Mouse (Mus musculus): Measurements from ENCODE around the gene BC005624. TPM values are rescaled to one million over a fixed set of nuclear protein-coding genes. Genes with fewer than 3 reads are reported as not detected.

Gene BC005624
- polyA plus RNA-seq, 1 experiment from 2014 or later = 54.0 TPM

GRCm38 (mm10) chr2:31017625-31018317, 35.8 kb upstream of the BC005624 start:
- H3K36me3 ChIP-seq (replicated peaks; ENCODE audit: control insufficient read depth, insufficient read depth, low read depth, low read length) = no peaks in the 10 kb centered on the region; the same call in 1 of the 2 replicates

GRCm38 (mm10) chr2:31013371-31014120, 31.5 kb upstream of the BC005624 start:
- Histone ChIP-seq H3K4me3 (ENCODE audit: low read depth, low read length) (no peak overlapping the region), H3K36me3 (replicated peaks; ENCODE audit: control insufficient read depth, insufficient read depth, low read depth, low read length) (no peaks in the 10 kb centered on the region; the same call in 1 of the 2 replicates), H3K9me3 (replicated peaks; ENCODE audit: control insufficient read depth, low read length) (no peaks in the 10 kb centered on the region), H3K9ac (replicated peaks; ENCODE audit: low read length) (no peak overlapping the region), H3K4me2 (ENCODE audit: low read depth, low read length) (no peak overlapping the region), H3K27me3 (ENCODE audit: control insufficient read depth, insufficient read depth, low read length) (no peaks in the 10 kb centered on the region), H3K4me1 (ENCODE audit: control insufficient read depth, insufficient read depth, low read length) (no peaks in the 10 kb centered on the region), H3K27ac (replicated peaks; ENCODE audit: low read depth, low read length) (no peak overlapping the region)
- ATAC-seq (replicated peaks; ENCODE audit: insufficient number of reproducible peaks, low FRiP score, low TSS enrichment, low read depth) (no peak), DNase-seq (ENCODE audit: low spot score) (no peak)
- 65% methylated on average over 14 of the region's 14 CpGs for WGBS

More at GRCm38 (mm10) chr2:31017625-31018317, 35.8 kb upstream of the BC005624 start:
- H3K4me3 ChIP-seq (ENCODE audit: low read depth, low read length) = no peak overlapping the region
- H3K9me3 ChIP-seq (replicated peaks; ENCODE audit: control insufficient read depth, low read length) = no peaks in the 10 kb centered on the region
- 85% methylated on average over 18 of the region's 18 CpGs for WGBS
- ATAC-seq (replicated peaks; ENCODE audit: insufficient number of reproducible peaks, low FRiP score, low TSS enrichment, low read depth) = no peak
- H3K27me3 ChIP-seq (ENCODE audit: control insufficient read depth, insufficient read depth, low read length) = no peaks in the 10 kb centered on the region
- no peak overlapping the region for H3K4me2 ChIP-seq (ENCODE audit: low read depth, low read length)
- H3K9ac ChIP-seq (replicated peaks; ENCODE audit: low read length) = no peak overlapping the region
- no peak for DNase-seq (ENCODE audit: low spot score)
- no peaks in the 10 kb centered on the region for H3K4me1 ChIP-seq (ENCODE audit: control insufficient read depth, insufficient read depth, low read length)
- H3K27ac ChIP-seq (replicated peaks; ENCODE audit: low read depth, low read length) = no peak overlapping the region

- WGBS = 87% methylated on average over 5 of the region's 5 CpGs
- Histone ChIP-seq H3K36me3 (replicated peaks; ENCODE audit: control insufficient read depth, insufficient read depth, low read depth, low read length) (no peaks in the 10 kb centered on the region), H3K27me3 (ENCODE audit: control insufficient read depth, insufficient read depth, low read length) (no peaks in the 10 kb centered on the region), H3K4me3 (ENCODE audit: low read depth, low read length) (no peak overlapping the region), H3K9ac (replicated peaks; ENCODE audit: low read length) (no peak overlapping the region), H3K4me2 (ENCODE audit: low read depth, low read length) (no peak overlapping the region), H3K4me1 (ENCODE audit: control insufficient read depth, insufficient read depth, low read length) (no peaks in the 10 kb centered on the region), H3K27ac (replicated peaks; ENCODE audit: low read depth, low read length) (no peak overlapping the region), H3K9me3 (replicated peaks; ENCODE audit: control insufficient read depth, low read length) (no peaks in the 10 kb centered on the region)
- DNase-seq (ENCODE audit: low spot score) = no peak
- no peak for ATAC-seq (replicated peaks; ENCODE audit: insufficient number of reproducible peaks, low FRiP score, low TSS enrichment, low read depth)
These were observed 25.2 kb upstream of the BC005624 start for GRCm38 (mm10) chr2:31007208-31007607.

- ATAC-seq (replicated peaks; ENCODE audit: insufficient number of reproducible peaks, low FRiP score, low TSS enrichment, low read depth) = no peak
- Histone ChIP-seq H3K9ac (replicated peaks; ENCODE audit: low read length) (no peak overlapping the region), H3K4me3 (ENCODE audit: low read depth, low read length) (no peak overlapping the region), H3K27ac (replicated peaks; ENCODE audit: low read depth, low read length) (no peak overlapping the region), H3K9me3 (replicated peaks; ENCODE audit: control insufficient read depth, low read length) (no peaks in the 10 kb centered on the region), H3K36me3 (replicated peaks; ENCODE audit: control insufficient read depth, insufficient read depth, low read depth, low read length) (no peaks in the 10 kb centered on the region), H3K27me3 (ENCODE audit: control insufficient read depth, insufficient read depth, low read length) (no peaks in the 10 kb centered on the region), H3K4me1 (ENCODE audit: control insufficient read depth, insufficient read depth, low read length) (no peaks in the 10 kb centered on the region), H3K4me2 (ENCODE audit: low read depth, low read length) (no peak overlapping the region)
- 87% methylated on average over 5 of the region's 5 CpGs for WGBS
- no peak for DNase-seq (ENCODE audit: low spot score)
These were observed 24.4 kb upstream of the BC005624 start for GRCm38 (mm10) chr2:31006434-31006833.

GRCm38 (mm10) chr2:31005453-31005852, 23.5 kb upstream of the BC005624 start:
- 88% methylated on average over 2 of the region's 2 CpGs for WGBS
- Histone ChIP-seq H3K27ac (replicated peaks; ENCODE audit: low read depth, low read length) (no peak overlapping the region), H3K36me3 (replicated peaks; ENCODE audit: control insufficient read depth, insufficient read depth, low read depth, low read length) (no peaks in the 10 kb centered on the region), H3K9me3 (replicated peaks; ENCODE audit: control insufficient read depth, low read length) (no peaks in the 10 kb centered on the region), H3K4me3 (ENCODE audit: low read depth, low read length) (no peak overlapping the region), H3K4me1 (ENCODE audit: control insufficient read depth, insufficient read depth, low read length) (no peaks in the 10 kb centered on the region), H3K9ac (replicated peaks; ENCODE audit: low read length) (no peak overlapping the region), H3K4me2 (ENCODE audit: low read depth, low read length) (no peak overlapping the region), H3K27me3 (ENCODE audit: control insufficient read depth, insufficient read depth, low read length) (no peaks in the 10 kb centered on the region)
- DNase-seq (ENCODE audit: low spot score) (no peak), ATAC-seq (replicated peaks; ENCODE audit: insufficient number of reproducible peaks, low FRiP score, low TSS enrichment, low read depth) (no peak)

GRCm38 (mm10) chr2:31002857-31003256, 20.9 kb upstream of the BC005624 start:
- Histone ChIP-seq H3K27me3 (ENCODE audit: control insufficient read depth, insufficient read depth, low read length) (no peaks in the 10 kb centered on the region), H3K36me3 (replicated peaks; ENCODE audit: control insufficient read depth, insufficient read depth, low read depth, low read length) (no peaks in the 10 kb centered on the region), H3K9me3 (replicated peaks; ENCODE audit: control insufficient read depth, low read length) (no peaks in the 10 kb centered on the region), H3K4me2 (ENCODE audit: low read depth, low read length) (no peak overlapping the region), H3K4me3 (ENCODE audit: low read depth, low read length) (no peak overlapping the region), H3K4me1 (ENCODE audit: control insufficient read depth, insufficient read depth, low read length) (no peaks in the 10 kb centered on the region), H3K27ac (replicated peaks; ENCODE audit: low read depth, low read length) (no peak overlapping the region), H3K9ac (replicated peaks; ENCODE audit: low read length) (no peak overlapping the region)
- DNase-seq (ENCODE audit: low spot score) (no peak), ATAC-seq (replicated peaks; ENCODE audit: insufficient number of reproducible peaks, low FRiP score, low TSS enrichment, low read depth) (no peak)
- 90% methylated on average over 10 of the region's 10 CpGs for WGBS

- Histone ChIP-seq H3K4me2 (ENCODE audit: low read depth, low read length) (no peak overlapping the region), H3K9ac (replicated peaks; ENCODE audit: low read length) (no peak overlapping the region), H3K36me3 (replicated peaks; ENCODE audit: control insufficient read depth, insufficient read depth, low read depth, low read length) (no peaks in the 10 kb centered on the region), H3K4me1 (ENCODE audit: control insufficient read depth, insufficient read depth, low read length) (no peaks in the 10 kb centered on the region), H3K27ac (replicated peaks; ENCODE audit: low read depth, low read length) (no peak overlapping the region), H3K9me3 (replicated peaks; ENCODE audit: control insufficient read depth, low read length) (no peaks in the 10 kb centered on the region), H3K4me3 (ENCODE audit: low read depth, low read length) (no peak overlapping the region), H3K27me3 (ENCODE audit: control insufficient read depth, insufficient read depth, low read length) (no peaks in the 10 kb centered on the region)
- no peak for DNase-seq (ENCODE audit: low spot score)
- 70% methylated on average over 8 of the region's 8 CpGs for WGBS
- ATAC-seq (replicated peaks; ENCODE audit: insufficient number of reproducible peaks, low FRiP score, low TSS enrichment, low read depth) = peak; percentile 62; the same call in 1 of the 2 replicates
These were observed 16.7 kb upstream of the BC005624 start for GRCm38 (mm10) chr2:30998443-30999260.

Data from embryonic facial prominence, embryonic 11.5 days (tissue).